Comparison of ENCODE assay signal across 27 mouse cellular contexts in genomic region chr17:78231567-78231966, GRCm38 (mm10). TPM values are rescaled to one million over a fixed set of nuclear protein-coding genes. Genes with fewer than 3 reads are reported as not detected.
A peak's percentile ranks its signal among the peaks of the same experiment; 100 is the strongest.
DNase-seq lines count a peak whose midpoint lies in the region; ATAC-seq and TF ChIP-seq lines count a peak whose summit lies in the region.
"Had no signal": no experiment of that assay in that cellular context is flagged by ENCODE, and none has a peak within 500 bp of the region (broad histone marks: within the 10 kb centered on the region; RNA-seq: fewer than 3 reads in every experiment).

No protein-coding gene starts in this region.

- TF ChIP-seq CTCF in liver, adult 2 months (IDR thresholded peaks at IDR 0.05; ENCODE audit: low read depth, low read length) = no peak
- TF ChIP-seq CTCF in C2C12 (IDR thresholded peaks at IDR 0.05; ENCODE audit: control insufficient read depth, insufficient read depth, insufficient read length) = no peak

- 70% methylated on average over 5 of the region's 5 CpGs for WGBS in liver, adult 2 months
- 80% methylated on average over 5 of the region's 5 CpGs for WGBS in liver, embryonic 12.5 days (ENCODE audit: insufficient replicate concordance)

- peaks cover 7% of the 10 kb centered on the region; the same call in 1 of the 2 replicates for H3K79me2 ChIP-seq in liver, adult 2 months (ENCODE audit: control insufficient read depth, insufficient read depth, low read length)
- H3K79me2 ChIP-seq in C2C12 (ENCODE audit: control insufficient read depth, insufficient read depth) (peaks cover 21% of the 10 kb centered on the region), myocyte (ENCODE audit: control insufficient read depth, insufficient read depth) (no peaks in the 10 kb centered on the region)

- no peaks in the 10 kb centered on the region for H3K9me3 ChIP-seq in liver, embryonic 12.5 days (replicated peaks)
- H3K9me3 ChIP-seq: embryonic facial prominence, embryonic 13.5 days; embryonic facial prominence, embryonic 15.5 days; forebrain, embryonic 10.5 days; forebrain, embryonic 12.5 days had no signal

- H3K4me3 ChIP-seq in liver, adult 2 months (ENCODE audit: insufficient read depth, low read depth, low read length) = no peak overlapping the region
- H3K4me3 ChIP-seq in liver, embryonic 12.5 days = no peak overlapping the region
- H3K4me3 ChIP-seq in C2C12 (ENCODE audit: insufficient read depth, poor library complexity, severe bottlenecking) (no peak overlapping the region), myocyte (no peak overlapping the region)
- H3K4me3 ChIP-seq: embryonic facial prominence, embryonic 13.5 days; embryonic facial prominence, embryonic 15.5 days; erythroblast, embryonic 14.5 days; forebrain, embryonic 10.5 days; forebrain, embryonic 12.5 days had no signal

- H3K4me1 ChIP-seq in liver, adult 2 months (ENCODE audit: control insufficient read depth, insufficient read depth, low read length) = no peaks in the 10 kb centered on the region
- H3K4me1 ChIP-seq in liver, embryonic 12.5 days = peaks cover 9% of the 10 kb centered on the region
- H3K4me1 ChIP-seq: forebrain, embryonic 12.5 days had no signal

- DNase-seq in liver, adult 2 months (ENCODE audit: extremely low read depth, low read depth, low spot score) = peak; percentile 45
- DNase-seq in kidney, postnatal 36 days = no peak
- no peak for DNase-seq in heart, postnatal 14 days
- DNase-seq: adrenal gland, adult 8-10 months; adrenal gland, postnatal 25 days; B cell, adult 2 months; cerebellum, adult 11 months; cerebellum, adult 18-20 months; cerebellum, adult 8-10 months; cerebellum, adult 9-11 months; cerebellum, postnatal 14 days; cerebellum, postnatal 36 days; embryo, embryonic 11 days had no signal

- peaks cover 2% of the 10 kb centered on the region for H3K79me3 ChIP-seq in C2C12 (ENCODE audit: low read depth)

- H3K36me3 ChIP-seq in liver, adult 2 months (ENCODE audit: control insufficient read depth, insufficient read depth, low read length) = no peaks in the 10 kb centered on the region
- no peaks in the 10 kb centered on the region for H3K36me3 ChIP-seq in liver, embryonic 12.5 days
- H3K36me3 ChIP-seq in C2C12 (ENCODE audit: control insufficient read depth, insufficient read depth) (no peaks in the 10 kb centered on the region), myocyte (ENCODE audit: control insufficient read depth, insufficient read depth) (no peaks in the 10 kb centered on the region)
- H3K36me3 ChIP-seq: embryonic facial prominence, embryonic 13.5 days; embryonic facial prominence, embryonic 15.5 days; forebrain, embryonic 10.5 days; forebrain, embryonic 12.5 days had no signal

- H3K9ac ChIP-seq in liver, adult 2 months (ENCODE audit: low read depth, low read length) = no peak overlapping the region
- H3K9ac ChIP-seq in liver, embryonic 12.5 days = no peak overlapping the region
- H3K9ac ChIP-seq: embryonic facial prominence, embryonic 13.5 days; embryonic facial prominence, embryonic 15.5 days; forebrain, embryonic 12.5 days had no signal

- no peak for TF ChIP-seq POLR2A in liver, adult 2 months (IDR thresholded peaks at IDR 0.05; ENCODE audit: extremely low read depth, insufficient read depth, low read length)
- no peak for TF ChIP-seq POLR2A in myocyte (IDR thresholded peaks at IDR 0.05; ENCODE audit: insufficient read length, low read depth)

- no peak overlapping the region for H3K27ac ChIP-seq in liver, adult 2 months (replicated peaks; ENCODE audit: insufficient read depth, low read depth, low read length)
- no peak overlapping the region for H3K27ac ChIP-seq in liver, embryonic 12.5 days
- H3K27ac ChIP-seq: embryonic facial prominence, embryonic 13.5 days; embryonic facial prominence, embryonic 15.5 days; forebrain, embryonic 10.5 days; forebrain, embryonic 12.5 days had no signal

- no peak for ATAC-seq in liver, embryonic 12.5 days
- peak; percentile 46 for ATAC-seq in granulocyte monocyte progenitor cell, adult 5-6 weeks (replicated peaks; ENCODE audit: poor library complexity, severe bottlenecking)
- ATAC-seq: activated CD4-positive, CD25-positive, alpha-beta regulatory T cell, adult 4 months; forebrain, embryonic 14.5 days; forebrain, embryonic 16.5 days; Patski had no signal

- H3ac ChIP-seq in C2C12 (ENCODE audit: control insufficient read depth, insufficient read length, low read depth) (no peak overlapping the region), myocyte (ENCODE audit: control insufficient read depth, insufficient read length) (no peak overlapping the region)

- intact Hi-C loops in heart, postnatal 14 days (cut with DNase I) = no loop called here

- H3K27me3 ChIP-seq in liver, adult 2 months (ENCODE audit: control insufficient read depth, insufficient read depth, low read length) = no peaks in the 10 kb centered on the region
- no peaks in the 10 kb centered on the region for H3K27me3 ChIP-seq in liver, embryonic 12.5 days (replicated peaks)
- no peaks in the 10 kb centered on the region for H3K27me3 ChIP-seq in C2C12 (ENCODE audit: control insufficient read depth, insufficient read depth, insufficient read length)
- no peaks in the 10 kb centered on the region for H3K27me3 ChIP-seq in myocyte (ENCODE audit: control insufficient read depth, insufficient read depth, insufficient read length)
- H3K27me3 ChIP-seq: embryonic facial prominence, embryonic 13.5 days; embryonic facial prominence, embryonic 15.5 days; forebrain, embryonic 12.5 days; Patski had no signal

- no peak overlapping the region for H3K4me2 ChIP-seq in liver, embryonic 12.5 days
- no peak overlapping the region for H3K4me2 ChIP-seq in myocyte (ENCODE audit: low read depth)
- H3K4me2 ChIP-seq: embryonic facial prominence, embryonic 13.5 days; embryonic facial prominence, embryonic 15.5 days; forebrain, embryonic 12.5 days had no signal

TF ChIP-seq in C2C12, 6 proteins besides CTCF, POLR2A, EP300 and RAD21:
- TF ChIP-seq USF1 (IDR thresholded peaks at IDR 0.05; ENCODE audit: low read depth) (no peak), CEBPB (IDR thresholded peaks at IDR 0.05; ENCODE audit: low read depth) (peak; percentile 78)

TF ChIP-seq in myocyte, 11 proteins besides CTCF, POLR2A, EP300 and RAD21:
- no peak for TF ChIP-seq MYOG (IDR thresholded peaks at IDR 0.05; ENCODE audit: control insufficient read depth in 1 of 3, insufficient read depth in 1 of 3, insufficient read length in 2 of 3, low read depth in 2 of 3)
- TF ChIP-seq REST (IDR thresholded peaks at IDR 0.05; ENCODE audit: insufficient read depth, insufficient read length) = no peak
- peak; percentile 63 for TF ChIP-seq CEBPB (IDR thresholded peaks at IDR 0.05; ENCODE audit: insufficient read depth, poor library complexity, severe bottlenecking)
- no peak for TF ChIP-seq TCF3 (IDR thresholded peaks at IDR 0.05; ENCODE audit: insufficient read length, low read depth)
- TF ChIP-seq TCF12 (IDR thresholded peaks at IDR 0.05; ENCODE audit: insufficient read depth, poor library complexity, severe bottlenecking) = no peak

RNA-seq across cellular contexts. Expression of gene Crim1, which starts 31.5 kb away (rescaled TPM):
- 9.0 and 11.7 TPM in 2 replicates for total RNA-seq in liver, adult 2 months (2014; rRNA removed)
- 5.6 and 6.5 TPM in 2 replicates for polyA plus RNA-seq in liver, adult 2 months (2012; rRNA removed)
- 1.5 and 2.1 TPM in 2 replicates for polyA plus RNA-seq in liver, embryonic 12.5 days (2016; fragmentation: Nextera tagmentation; extraction: Ambion mirVana)
- polyA plus RNA-seq in C2C12 (2012; fragmentation: generic; extraction: Trizol) (7.1 TPM), myocyte (2012; fragmentation: generic; extraction: Trizol) (1.1 TPM)
- 1.7 and 2.2 TPM in 2 replicates for total RNA-seq in granulocyte monocyte progenitor cell, adult 5-6 weeks (2014; fragmentation: Nextera tagmentation)
- 0.67 and 1.4 TPM in 2 replicates for total RNA-seq in granulocyte monocyte progenitor cell, adult 5-6 weeks (2017)
- total RNA-seq in heart, postnatal 14 days (2021) = 10 to 100 TPM; 44.9 to 45.3 TPM
- total RNA-seq: MEL had no signal
